Mouse (Mus musculus): ENCODE measurements at regions not wholly inside any gene's neighbourhood (a gene's known extent, or its start where the extent isn't known, plus 50 kb on each side); places are given as distances from the start of the nearest gene placed in this dataset.

DNA sequence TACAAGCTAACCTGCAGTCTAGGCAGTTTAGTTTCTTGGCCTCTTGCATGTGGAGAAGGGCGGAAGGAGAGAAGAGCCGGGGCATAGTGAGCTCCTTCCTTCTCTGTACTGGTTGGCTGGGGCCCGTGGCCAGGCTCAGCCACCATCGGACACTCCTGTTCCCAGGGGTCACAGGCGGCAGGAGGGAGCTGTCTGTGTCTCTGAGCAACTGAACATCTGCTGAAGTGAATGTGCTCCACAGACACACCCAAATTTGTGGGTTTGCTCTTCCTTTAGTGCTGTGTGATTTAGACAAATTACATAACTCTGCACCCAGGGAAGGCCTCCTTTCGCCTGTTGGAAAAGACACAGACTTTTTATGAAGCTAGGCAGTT lies 247.6 kb downstream of the Zfp36l1 start:
- TF ChIP-seq CTCF (IDR thresholded peaks at IDR 0.05; ENCODE audit: borderline replicate concordance, extremely low read depth, insufficient read depth, insufficient read length) = no peak
- TF ChIP-seq POLR2A (IDR thresholded peaks at IDR 0.05; ENCODE audit: borderline replicate concordance, extremely low read depth, insufficient read depth, insufficient read length, poor library complexity, severe bottlenecking) = no peak

GRCm38 (mm10) chr12:79864346-79865178 lies 248.3 kb downstream of the Zfp36l1 start:
- TF ChIP-seq CTCF (IDR thresholded peaks at IDR 0.05; ENCODE audit: borderline replicate concordance, extremely low read depth, insufficient read depth, insufficient read length) = no peak
- TF ChIP-seq POLR2A (IDR thresholded peaks at IDR 0.05; ENCODE audit: borderline replicate concordance, extremely low read depth, insufficient read depth, insufficient read length, poor library complexity, severe bottlenecking) = no peak
- DNase-seq (ENCODE audit: low read depth) = no peak

More for the DNA sequence above, 247.6 kb downstream of the Zfp36l1 start:
- DNase-seq (ENCODE audit: low read depth) = no peak
